Mouse (Mus musculus) spleen, embryonic (tissue): ENCODE measurements at regions not wholly inside any gene's neighbourhood (a gene's known extent, or its start where the extent isn't known, plus 50 kb on each side); places are given as distances from the start of the nearest gene placed in this dataset.

Source experiments
- CTCF ChIA-PET: fragments of 350-600 bp; sonication (Branson Sonifier 250); formaldehyde crosslinking; loops from one replicate; lab custom pipeline; 2022; lab: Charles Lee

DNA sequence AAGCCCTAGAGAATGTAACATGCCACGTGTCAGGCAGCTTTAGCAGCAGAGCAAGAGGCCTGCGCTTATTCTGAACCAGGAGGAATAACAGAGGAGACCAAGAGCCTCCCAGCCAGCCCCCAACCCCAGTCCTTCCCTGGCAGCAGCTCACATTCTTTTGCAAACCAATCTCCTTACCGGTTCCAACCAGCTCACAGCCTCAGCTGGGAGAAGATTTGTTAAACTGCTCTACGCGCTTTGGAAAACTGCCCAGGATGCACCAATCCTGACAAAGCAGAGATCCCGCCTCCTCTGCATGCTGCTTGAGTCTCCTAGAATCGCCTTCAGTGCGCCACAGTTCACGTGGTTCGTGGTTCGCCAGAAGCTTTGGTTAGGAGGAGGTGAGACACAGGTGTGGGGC, 51.8 kb downstream of the Gm9376 start:
- CTCF ChIA-PET = no interaction called here

DNA sequence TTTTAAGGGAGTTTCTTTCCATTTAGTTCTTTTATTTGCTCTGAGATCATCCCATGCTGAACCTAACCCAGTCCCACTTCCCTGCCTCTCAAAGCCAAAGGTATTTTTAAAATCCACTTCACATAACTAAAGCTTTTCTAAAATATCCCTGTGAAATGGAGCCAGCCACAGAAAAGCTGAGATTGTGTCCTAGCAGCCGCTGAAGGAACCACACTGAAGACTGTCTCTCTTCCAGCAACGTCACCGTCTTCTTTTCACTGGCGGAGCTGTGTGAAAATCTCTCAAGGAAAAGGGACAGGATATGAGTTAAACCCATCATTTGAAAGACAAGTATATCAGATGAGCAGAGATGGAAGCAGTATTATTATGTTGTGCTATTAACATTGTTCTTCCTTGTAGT, 53.3 kb downstream of the Gm9376 start:
- CTCF ChIA-PET = no interaction called here

DNA sequence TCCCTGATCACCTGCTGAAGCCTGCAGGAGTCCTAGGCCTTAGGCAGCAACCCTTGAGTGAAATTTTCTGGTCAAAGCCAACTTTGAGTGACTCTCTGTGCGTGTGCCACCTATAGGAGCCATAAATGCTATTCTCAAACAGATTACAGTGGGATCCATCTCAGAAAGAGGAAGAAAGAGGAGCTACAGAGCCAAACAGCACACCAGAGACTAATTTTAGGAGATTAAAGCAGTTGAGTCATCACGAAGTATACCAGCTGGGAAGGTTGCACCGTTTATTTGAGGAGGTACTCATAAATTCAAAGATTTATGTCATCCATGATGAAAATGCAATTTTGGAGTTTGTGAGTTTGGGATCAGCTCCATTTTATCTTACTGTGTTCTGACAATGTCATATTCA, 54.3 kb downstream of the Gm9376 start:
- CTCF ChIA-PET = no interaction called here

DNA sequence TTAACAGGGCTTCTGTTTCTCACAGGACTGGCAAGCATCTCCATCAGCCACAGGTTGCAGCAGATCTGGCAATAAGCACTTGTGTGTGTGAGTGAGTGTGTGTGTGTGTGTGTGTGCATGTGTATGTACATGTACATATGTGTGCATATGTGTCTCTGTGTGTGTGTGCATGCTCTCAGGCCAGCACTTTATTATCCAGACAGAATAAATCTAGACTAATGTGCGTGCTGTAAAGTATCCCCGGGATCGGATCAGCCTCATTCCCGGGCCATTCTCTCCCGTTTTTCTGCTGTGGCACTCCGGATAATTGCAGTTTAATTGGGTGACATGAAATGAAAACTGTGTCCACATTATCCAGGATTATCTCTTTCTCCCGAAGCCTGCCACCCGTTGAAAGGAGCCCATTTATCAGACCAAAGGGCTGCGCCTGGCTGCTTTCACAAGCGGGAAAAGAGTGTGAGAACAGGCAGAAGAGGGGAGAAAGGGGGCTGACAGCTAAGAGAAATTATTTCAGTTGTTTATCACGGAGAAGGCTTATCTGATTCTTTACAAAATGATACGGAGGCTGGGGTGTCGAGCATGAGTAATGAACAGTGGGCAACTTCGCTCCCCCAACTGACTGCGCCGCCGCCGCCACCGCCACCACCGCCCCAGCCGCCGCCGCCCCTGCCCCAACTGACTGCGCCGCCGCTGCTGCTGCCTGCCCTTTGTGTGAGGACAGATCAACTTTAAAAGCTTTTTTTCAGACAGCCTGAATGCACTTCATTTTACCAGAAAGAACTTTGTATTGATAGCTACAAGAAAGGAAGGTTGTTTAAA, 55.5 kb downstream of the Gm9376 start:
- CTCF ChIA-PET = no interaction called here

DNA sequence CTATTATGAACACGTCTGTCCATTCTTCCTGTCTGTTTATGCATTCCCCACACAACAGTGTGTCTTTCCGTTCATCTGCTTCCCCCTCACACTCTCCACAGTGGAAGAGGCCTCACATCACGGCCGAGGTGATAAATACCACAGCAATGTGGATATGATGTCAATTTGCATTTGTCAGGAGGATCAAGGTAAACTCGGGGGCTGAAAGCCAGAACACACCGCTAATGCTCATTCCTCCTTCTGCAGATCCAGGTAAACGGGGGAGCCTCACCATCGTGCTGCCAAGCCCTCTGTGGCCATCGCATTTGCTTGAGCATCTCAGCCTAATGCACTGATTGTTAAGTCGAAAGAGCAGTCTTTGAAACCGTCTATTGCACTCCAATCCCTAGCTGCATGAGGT, 56.1 kb downstream of the Gm9376 start:
- CTCF ChIA-PET = no interaction called here

DNA sequence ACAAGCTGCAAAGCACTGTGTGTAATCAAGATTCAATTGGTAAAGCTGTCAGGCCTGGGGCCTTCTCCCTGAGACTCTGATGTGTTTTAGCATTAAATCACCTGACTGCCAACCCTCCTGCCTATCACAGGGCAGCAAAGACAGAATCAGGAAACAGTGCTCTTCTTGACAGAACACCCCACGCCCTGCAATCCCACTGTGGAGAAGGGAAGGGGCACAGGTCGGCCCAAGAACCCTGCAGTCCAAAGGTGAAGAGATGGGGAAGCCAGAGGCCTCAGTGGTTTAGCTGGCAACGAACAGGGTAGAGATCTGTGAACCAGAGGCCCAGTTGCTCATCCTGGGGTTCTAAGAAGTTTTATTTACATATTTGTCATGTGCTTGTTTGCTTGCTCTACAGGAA, 71.3 kb downstream of the Gm9376 start:
- CTCF ChIA-PET = no interaction called here

DNA sequence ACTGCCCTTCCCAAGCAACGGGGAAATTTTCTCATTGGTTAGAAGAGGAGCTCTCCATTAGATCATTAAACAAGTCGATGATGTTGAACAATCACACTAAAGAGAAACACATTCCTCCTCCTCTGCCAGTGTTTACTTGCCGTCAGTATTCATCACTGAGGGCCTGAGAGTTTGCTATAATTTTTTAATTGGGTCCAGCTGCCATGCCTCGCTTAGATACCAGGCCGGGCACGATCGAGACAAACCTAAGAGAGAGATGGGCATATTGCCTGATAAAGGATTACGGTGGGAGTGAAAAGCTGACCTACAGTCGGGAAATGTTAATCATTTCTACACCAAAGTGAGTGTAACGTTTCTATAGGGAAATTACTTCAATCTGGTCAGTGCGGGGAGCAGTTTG, 96.2 kb downstream of the Gm9376 start:
- CTCF ChIA-PET = no interaction called here

DNA sequence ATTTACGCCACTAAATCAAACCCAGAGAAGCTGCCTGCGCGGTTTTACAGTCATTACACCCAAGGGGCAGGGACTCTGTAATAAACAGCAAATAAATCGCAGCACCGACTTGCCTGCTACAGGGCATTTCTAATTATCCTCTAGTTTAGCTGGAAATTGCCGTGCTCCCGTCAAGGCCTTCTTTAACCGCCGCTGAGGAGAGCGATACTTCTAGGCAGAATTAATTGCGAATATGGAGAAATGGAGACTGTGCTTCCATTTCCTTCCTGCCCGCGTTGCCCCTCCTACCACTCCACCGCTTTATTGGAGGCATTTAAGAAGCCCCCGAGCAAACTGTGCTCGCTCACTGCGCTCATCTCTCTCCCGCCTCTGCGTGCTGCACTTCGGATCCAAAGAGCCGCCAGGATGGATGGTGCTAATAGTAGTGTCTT, 96.6 kb downstream of the Gm9376 start:
- CTCF ChIA-PET = no interaction called here

DNA sequence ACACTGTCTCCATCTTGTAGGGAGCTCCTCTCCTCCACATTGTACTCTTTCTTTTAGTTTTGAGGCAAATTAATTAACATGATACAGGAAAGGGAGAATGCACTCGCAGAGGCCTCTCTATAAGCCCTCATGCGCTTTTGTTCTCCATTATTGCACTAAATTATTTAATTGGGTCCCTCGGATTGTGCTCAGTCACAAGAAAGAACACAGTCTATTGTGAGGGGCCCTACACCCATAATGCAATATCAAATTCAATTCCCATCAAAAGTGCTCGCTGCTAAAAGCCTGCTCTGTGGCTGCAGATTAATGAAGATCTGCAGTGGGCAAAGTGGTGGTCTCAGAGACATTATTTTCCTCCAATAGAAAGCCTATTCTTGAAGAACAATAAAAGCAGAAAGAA, 99.8 kb downstream of the Gm9376 start:
- CTCF ChIA-PET = no interaction called here

DNA sequence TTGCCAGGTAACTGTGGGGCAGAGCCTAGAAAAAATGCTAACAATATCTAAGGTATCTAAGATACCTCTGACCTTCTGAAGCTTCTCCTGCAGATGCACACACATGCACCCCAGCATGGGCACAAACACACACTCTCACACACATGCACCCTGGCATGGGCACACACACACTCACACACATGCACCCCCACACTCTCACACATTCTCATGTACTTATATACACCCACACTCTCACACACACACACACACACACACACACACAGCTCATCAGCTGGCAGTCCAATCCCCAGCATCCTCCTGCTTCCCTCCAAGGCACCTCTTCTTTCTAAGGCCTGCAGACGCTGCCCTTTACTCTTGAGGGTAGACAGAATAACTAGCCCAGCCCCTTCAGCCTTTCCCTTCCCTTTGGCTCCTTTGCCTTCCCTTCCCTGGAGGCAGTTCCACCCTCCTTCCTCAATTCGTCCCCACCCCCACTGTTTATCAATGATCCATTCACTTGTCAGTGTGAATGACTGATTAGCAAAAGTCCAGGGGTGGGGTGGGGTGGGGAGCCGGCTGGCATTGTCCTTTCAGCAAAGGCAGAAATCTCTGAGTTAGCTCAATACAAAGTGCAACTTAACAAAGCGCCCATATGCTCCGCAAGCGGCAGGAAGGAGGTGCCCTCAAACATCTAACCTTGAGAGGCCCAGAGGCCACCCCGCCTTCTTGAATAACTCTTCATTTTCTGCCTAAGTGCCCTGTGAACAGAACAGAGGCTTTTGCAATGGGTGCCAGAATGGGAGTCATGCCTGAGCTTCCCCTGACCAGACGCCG, 102.1 kb downstream of the Gm9376 start:
- CTCF ChIA-PET = no interaction called here

DNA sequence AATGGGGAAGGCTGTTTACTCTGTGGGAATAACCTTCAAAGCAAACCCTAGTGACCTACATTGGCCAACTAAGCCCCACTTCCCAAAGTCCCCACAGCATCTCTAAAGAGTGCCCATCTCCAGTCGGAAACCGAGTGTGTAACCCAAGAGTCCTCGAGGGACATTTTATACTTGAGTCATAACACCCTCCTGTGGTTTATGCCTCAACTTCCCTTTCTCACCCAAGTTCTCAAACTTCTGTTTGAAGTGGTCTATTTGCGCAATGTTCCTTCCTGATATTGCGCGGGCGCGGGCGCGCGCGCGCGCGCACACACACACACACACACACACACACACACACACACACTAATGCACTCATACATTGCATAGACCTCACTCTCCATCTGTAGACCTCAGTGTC, 104.6 kb downstream of the Gm9376 start:
- CTCF ChIA-PET = no interaction called here

DNA sequence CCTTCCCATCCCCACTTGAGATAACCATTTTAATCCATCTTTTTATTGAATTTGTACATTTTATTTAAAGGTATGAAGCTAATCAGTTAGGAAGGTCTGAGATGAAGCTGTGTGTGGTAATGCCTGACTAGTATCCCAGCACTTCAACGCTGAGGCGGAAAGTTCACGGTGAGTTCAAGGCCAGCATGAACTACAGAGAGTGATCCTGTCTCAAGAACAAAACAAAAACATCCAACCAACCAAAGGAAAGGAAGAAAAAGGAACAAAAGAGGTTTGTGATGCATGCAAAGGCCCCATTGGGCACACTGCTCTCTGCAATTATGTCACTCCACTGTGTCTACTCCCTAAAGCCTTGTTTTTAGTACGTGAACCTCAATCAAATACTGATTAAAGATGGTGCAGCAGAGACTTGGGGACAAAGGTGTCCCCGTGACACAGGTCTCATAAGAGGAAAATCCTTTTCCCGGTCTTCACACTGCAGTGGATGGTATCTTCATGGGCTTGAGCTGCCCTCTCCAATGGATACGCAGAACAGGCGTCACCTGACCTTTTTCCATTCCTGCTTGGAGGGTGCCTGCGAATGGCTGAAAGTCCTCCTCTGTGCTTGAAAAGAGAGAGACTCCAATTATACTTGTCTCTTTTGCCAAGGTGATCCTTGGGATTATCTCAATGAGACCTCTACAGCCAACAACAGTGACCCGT, 108.2 kb downstream of the Gm9376 start:
- CTCF ChIA-PET = interaction anchor here (0.6 kb wide), 1 partner anchor 197 kb away, joined by 3 read pairs; no protein-coding TSS in a partner anchor

DNA sequence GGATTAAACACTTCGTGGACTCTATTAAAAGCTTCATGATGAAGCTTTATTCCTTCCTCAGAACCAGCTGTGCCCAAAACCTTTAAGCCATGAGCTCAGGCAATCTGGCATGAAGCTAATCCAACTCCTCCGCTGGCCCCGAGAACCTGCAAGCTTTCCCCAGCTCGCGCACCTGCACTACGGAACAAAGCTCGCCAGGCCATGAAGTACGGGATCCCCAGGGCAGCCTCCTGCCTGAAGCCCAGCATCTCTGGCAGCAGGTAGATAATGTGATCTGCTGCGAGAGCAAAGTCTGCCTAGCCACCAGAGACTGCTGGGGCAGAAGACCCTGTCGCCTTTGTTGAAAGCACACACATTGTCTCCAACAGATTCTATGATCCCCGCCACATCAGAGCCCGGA, 108.9 kb downstream of the Gm9376 start:
- CTCF ChIA-PET = interaction anchor here (0.6 kb wide), 1 partner anchor 198 kb away, joined by 3 read pairs; no protein-coding TSS in a partner anchor

DNA sequence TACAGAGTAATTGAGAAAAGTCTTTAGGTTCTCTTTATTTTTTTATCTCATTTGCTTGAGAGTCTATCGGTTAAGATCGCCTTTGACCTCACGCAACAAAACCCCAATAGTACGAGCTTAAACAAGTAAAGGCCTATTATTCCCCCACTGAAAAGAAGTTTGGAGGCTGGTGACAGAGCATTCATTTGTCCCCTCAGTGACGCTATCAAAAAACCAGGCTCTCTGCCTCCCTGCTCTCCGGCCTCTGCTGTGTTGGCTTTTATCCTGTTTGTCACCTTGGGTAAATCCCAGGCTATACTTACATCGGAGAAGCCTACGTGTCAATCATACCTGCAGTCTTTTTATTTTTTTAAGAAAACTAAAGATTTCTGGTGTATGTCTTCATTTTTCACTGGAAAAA, 112.9 kb downstream of the Gm9376 start:
- CTCF ChIA-PET = no interaction called here

DNA sequence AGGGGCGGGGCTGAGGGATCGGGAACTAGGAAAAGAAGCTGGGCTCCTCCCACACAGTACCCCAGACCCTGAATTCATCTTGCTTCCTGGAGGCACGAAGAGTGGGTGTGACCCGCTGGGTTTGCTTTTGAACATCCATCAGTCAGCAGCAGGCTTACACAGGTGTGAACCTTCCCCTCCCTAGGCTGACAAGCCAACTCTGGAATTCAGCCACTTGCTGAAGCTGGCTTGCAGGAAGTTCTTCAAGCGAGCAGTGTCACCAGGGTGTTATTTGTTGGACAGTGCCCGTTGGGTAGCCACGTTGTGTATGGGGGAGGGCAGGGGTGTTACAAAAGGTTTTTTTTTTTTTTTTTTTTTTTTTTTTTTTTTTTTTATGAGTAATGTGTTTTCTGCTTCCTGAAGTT, 118.8 kb downstream of the Gm9376 start:
- CTCF ChIA-PET = no interaction called here

DNA sequence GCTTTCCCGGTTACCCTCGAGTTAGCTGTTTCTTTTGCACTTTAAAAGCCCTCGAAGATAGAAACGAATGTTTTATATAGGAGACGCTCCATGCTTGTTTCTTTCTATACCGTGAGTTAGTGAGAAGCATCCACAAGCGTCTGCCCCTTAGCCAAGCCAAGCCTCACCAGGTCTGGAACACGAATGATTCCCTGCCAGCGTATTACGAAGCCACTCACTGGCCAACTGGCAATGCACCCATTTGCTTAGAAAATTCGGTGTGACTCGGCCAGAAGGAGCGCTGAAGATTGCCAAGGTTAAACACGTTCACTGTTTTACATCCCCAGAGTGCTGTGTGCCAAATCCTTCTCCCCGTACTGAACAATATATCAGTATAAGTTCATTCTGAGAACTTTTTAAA, 121.3 kb downstream of the Gm9376 start:
- CTCF ChIA-PET = no interaction called here

DNA sequence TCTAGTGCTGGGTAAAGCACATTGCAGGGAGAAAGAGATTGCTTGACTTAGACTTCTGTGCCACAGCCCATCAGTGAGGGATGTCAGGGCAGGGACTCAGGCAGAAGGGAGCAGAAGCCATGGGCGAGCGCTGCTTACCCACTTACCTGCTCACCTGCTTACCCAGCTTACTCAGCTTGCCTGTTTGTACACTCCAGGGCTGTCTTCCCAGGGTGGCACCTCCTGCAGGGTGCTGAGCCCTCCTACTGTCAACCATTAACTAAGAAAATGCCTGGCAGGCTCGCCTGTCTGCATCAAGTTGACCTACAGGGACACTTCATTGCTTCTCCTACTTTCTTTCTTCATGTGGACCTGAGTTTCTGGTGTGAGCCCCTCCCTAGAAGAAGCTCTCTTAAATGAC, 124.0 kb downstream of the Gm9376 start:
- CTCF ChIA-PET = no interaction called here

DNA sequence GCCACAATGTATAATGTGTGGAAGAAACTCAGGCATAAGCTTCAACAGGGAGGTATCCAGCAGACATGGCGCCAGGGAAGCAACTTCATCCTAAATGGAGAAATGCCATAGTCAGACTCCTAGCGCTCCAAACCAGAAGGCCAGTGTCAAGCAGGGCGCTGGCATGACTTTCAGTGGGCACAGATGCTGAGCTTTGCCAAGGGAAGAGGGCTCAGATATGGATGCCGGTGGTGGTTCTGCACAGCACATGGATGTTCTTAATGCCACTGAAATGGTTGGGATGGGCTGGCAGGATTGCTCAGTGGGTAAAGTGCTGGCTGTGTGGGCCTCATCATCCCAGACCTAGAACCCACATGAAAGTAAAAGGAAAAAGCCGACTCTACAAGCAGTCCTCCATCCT, 124.8 kb downstream of the Gm9376 start:
- CTCF ChIA-PET = interaction anchor here (0.5 kb wide), 1 partner anchor 64 kb away, joined by 8 read pairs; no protein-coding TSS in a partner anchor

DNA sequence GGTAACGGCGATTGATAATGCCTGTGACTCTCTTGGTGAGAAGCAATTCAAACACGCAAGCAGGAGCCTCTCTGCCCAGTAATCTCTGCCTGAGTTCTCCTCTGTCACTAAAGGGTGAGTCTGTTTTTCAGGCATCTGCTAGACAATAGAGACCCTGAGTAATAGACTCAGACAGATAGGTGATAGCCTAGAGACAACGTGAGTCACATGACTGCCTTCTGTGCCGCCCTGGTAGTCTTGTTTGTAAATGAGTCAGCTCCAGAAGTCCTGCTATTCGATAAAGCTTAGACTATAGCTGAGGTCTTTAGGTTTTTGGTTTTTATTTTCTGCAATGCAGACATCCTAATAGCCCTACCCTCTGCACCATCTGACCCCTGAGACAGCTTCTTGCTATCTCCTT, 126.9 kb downstream of the Gm9376 start:
- CTCF ChIA-PET = interaction anchor here (0.6 kb wide), 1 partner anchor 16 kb away, joined by 6 read pairs; no protein-coding TSS in a partner anchor

DNA sequence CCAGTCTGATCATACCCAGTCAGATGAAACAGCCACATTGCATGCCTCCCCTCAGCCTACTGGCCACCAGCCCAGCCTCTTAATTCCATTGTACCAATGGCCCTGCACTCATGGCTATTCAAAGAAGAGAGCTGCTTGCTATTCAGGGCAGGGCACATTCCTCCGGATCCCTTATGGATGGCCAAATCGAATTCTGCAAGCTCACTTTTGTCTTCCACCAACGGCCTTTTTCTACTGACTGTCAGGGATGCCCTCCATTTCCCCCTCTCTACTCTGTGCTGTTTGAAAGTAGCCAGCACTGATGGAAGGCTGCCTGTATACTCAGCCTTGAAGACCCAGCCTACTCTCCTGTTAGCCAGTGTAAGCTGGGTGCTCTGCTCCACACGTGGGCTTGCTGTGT, 147.5 kb downstream of the Gm9376 start:
- CTCF ChIA-PET = no interaction called here

DNA sequence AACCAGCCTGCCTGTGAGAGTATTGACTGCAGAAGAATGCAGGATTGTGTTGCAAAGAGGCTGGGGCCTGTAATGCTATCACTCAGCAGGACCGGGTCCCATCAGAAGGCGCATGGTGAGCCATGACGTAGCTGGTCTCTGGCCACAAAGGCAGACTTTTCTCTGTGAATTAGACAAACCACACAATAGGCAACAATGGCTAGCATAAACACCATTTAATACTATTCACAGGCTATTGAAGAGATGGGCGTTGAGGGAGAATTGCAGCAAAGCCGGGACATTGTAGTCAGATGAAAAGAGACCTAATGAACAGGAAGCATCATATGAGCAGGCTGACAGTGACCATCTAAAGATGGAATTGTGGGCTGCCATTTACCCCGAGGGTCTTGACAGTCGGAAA, 149.4 kb downstream of the Gm9376 start:
- CTCF ChIA-PET = no interaction called here
